Mouse (Mus musculus): ENCODE measurements around the gene Aqp11.
A peak's percentile ranks its signal among the peaks of the same experiment; 100 is the strongest.

The Aqp11 gene

DNA sequence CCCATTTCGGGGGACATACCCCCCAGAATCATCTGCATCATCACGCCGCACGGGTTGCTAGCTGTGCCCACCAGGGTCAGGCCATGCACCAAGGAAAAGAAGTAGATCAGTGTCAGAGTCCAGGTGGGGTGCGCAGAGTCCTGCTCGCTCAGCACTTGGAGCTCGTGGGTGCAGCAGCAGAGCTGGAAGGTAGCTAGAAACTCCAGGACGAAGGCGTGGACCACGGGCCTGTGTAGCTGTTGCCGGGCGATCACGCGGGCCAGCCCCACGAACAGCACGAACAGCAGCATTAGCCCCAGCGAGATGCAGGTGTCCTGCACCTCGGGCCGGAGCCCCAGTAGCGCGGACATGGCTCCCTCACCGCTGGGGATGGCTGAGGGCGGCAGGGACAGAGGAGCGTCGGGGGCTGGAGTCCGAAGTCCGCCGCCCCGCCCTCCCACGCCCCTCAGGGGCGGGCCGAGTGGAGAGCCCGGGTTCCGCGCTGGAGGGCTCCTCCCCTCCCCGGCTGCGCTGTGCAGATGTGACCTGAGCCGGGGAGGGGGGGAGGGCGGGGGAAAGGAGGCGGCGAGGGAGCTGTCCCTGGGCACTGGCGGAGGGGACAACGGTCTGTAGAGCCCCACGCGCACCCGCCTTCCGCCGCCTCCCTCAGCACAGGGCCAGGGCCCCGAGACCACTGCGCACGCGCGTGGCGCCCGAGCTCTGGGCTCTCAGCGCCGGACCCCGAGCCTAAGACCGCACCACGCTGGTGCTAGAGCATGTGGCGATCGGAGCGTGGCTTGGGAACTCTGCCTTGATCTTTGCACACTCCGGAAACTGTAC lies at the start of gene Aqp11:
Aqp11 (minus strand) TSS at position 652 of the 819 bp plus-strand sequence.
- DNase-seq (ENCODE audit: extremely low read depth, insufficient read length, low spot score) = peak; percentile 93

DNA sequence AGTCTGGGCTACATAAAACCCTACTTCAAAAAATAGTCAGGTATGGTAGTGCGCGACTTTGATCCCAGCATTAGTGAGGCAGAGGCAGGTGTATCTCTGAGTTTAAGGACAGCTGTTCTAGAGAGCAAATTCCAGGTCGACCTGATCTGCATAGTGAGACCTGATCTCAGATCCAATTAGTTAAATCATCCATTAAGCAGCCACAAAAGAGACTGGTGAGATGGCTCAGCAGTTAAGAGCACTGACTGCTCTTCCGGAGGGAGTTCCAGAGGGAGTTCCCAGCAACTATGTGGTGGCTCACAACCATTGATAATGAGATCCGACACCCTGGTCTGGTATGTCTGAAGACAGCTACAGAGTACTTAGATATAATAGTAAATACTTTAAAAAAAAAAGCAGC lies 45.4 kb upstream of the Aqp11 start:
- DNase-seq (ENCODE audit: extremely low read depth, insufficient read length, low spot score) = no peak

DNA sequence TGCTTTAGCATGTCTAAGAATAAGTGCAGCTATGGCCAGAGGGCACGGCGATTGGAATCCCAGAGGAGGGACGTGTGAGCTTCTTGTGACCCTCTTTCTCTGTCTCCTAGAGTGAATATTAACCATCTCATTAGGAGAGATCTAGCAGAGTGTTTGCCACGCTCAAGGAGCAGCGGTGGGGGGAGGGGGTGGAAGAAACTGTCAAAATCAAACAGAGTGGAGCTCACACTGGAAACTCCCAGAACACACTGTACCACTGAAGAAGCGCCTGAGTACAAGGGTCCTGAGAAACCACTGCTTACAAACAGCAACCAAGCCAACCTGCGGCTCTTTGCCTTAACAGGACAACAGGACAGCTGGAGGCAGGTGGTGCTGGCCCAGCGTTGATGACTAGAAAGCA lies 43.4 kb upstream of the Aqp11 start:
- DNase-seq (ENCODE audit: extremely low read depth, insufficient read length, low spot score) = no peak

DNA sequence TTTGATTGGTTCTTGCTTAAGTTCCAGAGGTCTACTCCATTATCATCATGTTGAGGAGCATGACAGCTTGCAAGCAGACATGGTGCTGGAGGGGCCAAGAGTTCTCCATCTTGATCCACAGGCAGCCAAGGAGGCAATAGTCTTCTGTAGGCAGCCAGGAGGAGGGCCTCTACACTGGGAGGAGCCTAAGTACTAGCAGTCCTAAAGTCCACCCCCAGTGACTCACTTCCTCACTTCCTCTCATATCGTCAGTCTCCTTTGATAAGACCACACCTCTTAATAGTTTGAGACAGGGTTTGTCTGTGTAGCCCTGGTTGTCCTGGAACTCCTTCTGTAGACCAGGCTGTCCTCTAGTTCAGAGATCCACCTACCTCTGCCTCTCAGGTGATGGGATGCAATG lies 42.7 kb upstream of the Aqp11 start:
- DNase-seq (ENCODE audit: extremely low read depth, insufficient read length, low spot score) = no peak

DNA sequence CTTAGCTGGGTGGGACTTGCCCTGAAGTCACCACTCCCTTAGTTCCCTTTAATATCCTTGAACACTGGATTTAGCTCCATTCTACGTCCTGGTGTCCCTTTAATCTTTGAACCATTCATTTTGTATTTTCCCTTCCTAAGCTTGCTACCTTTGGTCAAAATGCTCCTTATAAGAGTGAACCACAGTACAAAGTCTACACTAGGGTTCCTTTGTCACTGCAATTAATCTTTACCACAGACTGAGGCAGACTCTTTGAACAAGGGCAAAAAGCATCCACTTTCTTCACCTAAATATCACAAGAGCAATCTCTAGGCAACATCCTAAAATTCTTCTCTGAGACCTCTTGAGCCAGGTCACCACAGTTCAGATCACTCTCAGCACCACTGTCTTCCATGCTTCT lies 42.1 kb upstream of the Aqp11 start:
- no peak for DNase-seq (ENCODE audit: extremely low read depth, insufficient read length, low spot score)

DNA sequence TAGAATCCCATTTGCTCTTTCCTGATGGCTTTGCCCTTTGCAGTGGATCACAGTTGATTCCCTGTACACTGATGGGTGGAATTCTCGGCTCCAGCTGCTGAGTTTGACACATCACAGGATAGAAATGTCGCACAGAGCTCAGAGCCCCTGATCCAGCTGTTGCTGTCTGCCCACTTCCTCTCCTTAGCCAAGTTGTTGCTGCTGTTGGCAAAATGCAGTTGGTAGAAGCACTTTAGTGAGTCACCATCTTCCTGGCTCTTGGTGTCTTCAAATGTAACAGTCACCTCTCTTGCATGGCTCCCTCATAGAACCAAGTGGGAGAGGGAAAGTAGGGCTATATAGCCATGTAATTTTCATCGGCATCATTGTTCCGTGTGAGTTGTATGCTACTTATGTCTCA lies 39.1 kb upstream of the Aqp11 start:
- peak; percentile 62 for DNase-seq (ENCODE audit: extremely low read depth, insufficient read length, low spot score)

DNA sequence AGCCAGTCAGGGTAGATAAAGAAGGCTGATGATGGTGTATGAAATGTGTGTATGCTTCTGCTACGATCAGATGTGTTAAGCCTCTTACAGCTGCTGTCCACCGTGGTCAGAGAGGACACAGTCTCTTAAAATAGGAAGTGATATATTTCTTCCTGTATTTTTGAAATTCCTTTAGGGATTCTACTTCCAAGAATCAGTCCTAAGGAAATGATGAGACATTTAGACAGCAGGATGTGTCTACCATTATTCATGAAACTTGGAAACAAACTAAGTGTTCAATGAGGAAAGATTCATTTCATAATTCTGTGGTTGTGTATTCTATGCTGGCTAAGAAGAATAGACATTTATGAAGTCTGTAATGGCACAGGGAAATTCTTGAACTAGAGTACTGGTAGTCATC lies 37.8 kb upstream of the Aqp11 start:
- DNase-seq (ENCODE audit: extremely low read depth, insufficient read length, low spot score) = no peak

DNA sequence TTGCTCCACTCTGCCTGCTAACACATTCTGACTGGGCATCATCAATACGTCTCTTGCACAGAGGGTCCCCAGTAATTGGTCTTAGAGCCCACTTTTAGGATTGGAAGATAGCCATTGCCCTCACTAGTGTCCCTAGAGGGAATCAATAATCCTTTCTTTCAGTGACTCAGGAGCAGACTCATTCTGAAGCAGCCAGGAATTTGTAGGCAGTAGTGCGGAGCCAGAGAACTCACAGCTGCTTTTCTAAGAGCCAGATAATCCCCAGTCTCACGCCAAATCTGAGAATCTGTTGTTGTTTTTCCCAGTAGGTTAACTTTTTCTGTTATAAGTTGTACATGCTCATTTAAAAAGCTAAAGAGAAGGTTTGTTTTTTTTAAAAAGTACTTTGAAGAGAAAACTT lies 37.3 kb upstream of the Aqp11 start:
- DNase-seq (ENCODE audit: extremely low read depth, insufficient read length, low spot score) = no peak

DNA sequence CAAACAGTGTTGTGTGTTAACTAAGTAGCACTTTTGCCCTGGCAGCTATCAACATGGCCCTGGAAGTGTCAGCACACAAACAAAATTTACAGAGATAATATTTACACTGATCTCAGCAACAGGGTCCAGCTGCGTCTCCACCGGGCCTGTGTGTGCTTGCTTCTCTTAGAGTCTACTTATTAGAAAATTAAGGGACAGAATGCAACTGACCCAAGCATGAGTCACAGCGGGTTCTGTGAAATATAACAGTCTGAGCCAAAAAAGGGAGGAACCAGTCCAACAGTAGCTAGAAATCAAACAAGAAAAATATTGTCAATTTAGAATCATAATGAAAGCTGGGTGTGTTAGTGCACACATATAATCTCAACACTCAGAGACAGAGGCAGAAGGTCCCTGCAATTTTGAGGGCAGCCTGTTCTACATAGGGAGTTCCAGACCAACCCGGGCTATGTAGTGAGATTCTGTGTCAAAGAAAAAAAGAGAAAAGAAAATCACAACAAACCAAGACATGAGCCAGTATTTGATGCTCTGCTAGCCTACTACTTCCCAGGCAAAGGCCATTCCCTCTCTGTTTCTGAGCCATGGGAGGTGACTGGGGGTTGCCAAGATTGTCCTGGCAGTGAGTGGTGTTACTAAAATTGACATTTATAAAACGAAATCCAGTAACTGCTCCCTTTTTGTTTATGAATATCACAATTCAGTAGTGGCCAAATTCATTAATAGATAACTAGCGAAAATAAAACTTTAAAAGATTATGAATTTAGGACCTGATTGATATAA lies 32.9 kb upstream of the Aqp11 start:
- no peak for DNase-seq (ENCODE audit: extremely low read depth, insufficient read length, low spot score)

DNA sequence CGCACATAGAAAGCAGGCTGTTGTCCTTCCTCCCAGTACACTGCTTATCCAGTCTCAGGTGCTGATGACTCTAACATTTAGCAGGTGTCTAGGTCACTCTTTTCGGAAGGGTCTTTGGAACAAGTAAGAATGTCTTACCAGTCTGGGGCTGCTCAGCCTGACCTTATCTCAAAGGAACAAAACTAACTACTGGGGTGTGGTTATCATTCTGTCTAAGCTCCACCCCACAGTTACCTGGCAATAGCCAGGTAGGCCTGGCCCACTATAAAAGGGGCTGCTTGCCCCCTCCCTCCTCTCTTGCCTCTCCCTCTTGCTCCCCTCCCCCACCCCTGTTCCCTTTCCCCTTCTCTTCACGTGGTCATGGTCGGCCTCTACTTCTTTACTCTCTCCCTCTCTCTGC lies 30.9 kb upstream of the Aqp11 start:
- no peak for DNase-seq (ENCODE audit: extremely low read depth, insufficient read length, low spot score)

DNA sequence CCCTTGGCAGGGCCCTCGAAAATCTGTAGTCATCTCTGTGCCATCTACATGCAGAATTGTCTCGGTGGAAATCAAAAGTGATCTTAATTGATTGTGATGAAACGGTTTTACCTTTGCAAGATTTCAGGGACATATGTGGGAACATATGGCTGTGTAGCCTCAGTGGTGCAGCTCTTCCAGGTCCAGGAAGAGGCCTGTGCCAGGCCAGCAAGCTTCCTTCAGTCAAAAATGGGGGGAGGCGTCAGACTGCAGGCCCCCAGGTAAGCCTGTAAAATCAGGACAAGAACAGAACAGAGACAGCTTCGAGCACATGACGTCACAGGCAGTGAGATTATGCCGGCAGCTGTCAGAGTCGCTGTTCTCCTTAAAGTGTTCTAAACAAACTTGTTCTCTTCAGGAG lies 29.8 kb upstream of the Aqp11 start:
- DNase-seq (ENCODE audit: extremely low read depth, insufficient read length, low spot score) = no peak

DNA sequence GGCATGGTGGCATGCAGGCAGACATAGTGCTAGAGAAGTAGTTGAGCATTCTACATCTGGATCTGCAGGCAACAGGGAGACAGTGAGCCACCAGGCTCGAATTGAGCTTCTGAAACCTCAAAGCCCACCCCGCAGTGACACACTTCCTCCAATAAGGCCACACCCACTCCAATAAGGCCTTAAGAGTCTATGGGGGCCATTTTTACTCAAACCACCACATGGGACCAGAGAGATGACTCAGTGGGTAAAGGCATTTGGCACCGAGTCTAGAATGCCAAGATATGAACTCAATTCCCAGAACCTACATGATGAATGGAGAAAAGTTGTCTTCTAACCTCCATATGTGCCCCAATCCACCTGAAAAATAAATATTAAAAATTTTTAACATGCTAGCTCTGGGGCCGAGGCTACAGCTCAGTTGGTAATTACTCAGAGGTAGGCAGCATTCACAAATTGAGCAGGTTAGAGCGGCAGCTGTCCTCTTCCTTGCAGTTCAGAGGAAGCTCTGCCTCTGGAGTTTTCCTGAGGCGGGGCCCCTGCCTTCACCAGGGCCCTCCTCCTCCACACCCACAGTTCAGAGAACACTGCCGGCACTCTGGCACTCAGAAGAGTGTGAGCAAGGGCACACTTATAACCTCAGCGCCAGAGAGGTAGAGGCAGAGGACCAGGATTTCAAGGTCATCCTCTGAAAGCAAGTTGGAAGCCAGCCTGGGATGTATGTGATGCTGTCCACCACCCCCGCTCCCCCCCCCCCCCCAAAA lies 28.5 kb upstream of the Aqp11 start:
- DNase-seq (ENCODE audit: extremely low read depth, insufficient read length, low spot score) = peak; percentile 77

DNA sequence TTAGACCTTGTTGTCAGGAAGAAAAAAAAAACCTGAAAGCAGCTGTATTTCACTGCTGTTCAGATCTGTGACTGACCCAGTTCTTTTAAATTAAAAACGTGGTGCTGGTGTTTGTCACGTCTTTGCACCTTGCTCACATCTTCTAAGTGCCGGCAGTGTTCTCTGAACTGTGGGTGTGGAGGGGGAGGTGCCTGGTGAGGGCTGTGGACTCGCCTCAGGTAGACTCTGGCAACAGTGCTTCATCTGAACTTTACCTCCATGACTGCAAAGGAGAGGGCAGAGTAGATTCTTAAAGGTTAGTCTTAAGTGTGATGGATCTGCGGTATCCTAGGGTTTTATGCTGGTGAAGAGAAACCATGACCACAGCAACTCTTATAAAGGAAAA lies 27.9 kb upstream of the Aqp11 start:
- DNase-seq (ENCODE audit: extremely low read depth, insufficient read length, low spot score) = no peak

DNA sequence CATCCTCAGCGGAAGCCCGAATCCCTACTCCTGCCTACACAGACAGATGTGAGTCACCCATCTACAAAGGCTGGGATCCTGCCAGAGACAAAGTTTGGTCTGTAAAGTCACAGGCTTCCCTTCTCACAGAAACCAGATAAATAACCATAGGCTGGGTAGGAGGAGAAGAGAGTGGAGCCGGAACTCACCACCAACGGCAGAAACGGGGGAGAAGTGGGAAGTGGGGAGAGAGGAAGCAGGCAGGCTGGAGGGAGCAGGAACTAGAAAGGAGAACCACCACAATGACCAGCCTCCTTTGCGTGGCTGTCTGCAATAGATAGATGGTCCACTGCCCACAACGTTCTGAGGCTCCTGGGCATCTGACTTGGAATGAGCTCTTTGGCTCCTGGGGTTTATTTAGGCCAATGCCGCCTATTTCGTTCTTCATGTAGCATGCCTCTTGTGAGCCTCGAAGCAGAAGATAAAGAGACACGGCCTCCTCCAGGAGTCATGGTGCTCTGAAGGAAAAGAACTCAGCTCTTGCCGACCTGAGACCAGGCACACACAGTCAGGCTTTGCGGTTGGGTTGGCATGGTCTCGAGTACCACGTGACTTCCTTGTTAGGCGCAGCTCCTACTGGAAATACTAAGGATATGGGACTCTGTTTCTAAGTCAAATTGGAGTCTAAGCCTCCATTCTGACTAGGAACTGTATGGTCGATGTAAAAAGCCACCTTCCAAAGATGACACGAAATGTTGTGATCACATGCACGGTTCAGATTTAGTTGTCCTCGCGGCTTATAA lies 27.3 kb upstream of the Aqp11 start:
- DNase-seq (ENCODE audit: extremely low read depth, insufficient read length, low spot score) = peak; percentile 75

DNA sequence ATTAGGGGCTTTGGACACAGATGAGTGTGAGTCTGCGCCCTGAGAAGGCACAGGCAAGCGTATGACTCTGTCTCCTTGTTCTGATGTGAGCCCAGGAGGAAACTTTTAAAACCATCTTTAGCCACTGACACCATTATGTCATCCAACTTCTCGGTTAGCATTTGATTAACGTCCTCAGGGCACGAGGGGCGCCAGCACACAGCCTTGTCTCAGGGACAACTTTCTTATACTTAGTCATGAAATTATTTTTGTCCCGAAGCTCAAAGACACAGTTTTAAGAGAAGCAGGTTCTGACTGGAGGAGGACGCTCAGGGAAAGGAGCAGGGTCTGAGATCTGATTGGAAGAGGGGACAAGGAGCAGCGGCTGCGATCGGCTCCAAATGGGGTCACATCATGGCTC lies 26.5 kb upstream of the Aqp11 start:
- no peak for DNase-seq (ENCODE audit: extremely low read depth, insufficient read length, low spot score)

DNA sequence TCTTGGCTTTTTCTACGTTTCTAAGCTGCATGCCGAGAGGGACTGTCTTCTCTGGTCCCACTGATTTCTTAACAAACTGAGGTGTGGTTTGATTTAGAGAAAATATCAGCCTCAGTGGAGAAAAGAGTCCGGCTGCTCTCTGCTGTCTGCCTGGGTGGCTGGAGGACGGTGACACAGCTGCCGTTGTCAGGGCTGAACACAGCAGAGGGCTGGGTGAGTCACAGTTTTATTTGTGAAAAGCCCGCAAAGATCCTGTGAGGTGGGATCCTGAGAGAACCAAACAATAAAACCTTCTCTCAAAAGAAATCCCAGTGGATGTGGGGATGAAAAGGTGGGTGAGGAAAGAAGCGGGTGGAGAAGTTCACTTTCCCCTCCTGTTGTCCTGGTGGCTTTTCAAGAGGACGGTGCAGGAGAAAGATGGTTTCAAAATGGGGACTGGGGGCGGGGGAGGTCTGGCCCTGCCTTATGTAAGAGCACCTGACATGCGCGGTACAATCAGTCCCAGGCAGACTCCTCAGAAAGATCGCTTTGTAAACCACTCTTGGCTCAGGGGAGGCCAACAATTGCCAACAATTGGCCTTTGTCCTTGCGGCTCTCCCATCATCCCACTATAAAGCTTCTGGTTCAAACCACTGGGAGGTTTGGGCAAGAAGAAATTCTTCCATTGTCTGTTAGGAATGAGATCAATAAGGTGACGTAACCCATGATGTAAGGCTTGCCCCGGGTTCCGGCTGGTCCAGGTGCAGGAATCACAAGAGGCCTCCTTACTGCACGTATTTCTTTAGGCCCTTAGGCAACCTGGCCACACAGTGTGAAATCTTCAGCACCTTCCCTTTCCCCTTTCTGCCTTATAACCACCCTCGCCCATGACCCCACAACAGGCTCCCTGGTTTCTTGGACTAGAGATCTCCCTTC lies 19.1 kb upstream of the Aqp11 start:
- peak; percentile 69 for DNase-seq (ENCODE audit: extremely low read depth, insufficient read length, low spot score)

DNA sequence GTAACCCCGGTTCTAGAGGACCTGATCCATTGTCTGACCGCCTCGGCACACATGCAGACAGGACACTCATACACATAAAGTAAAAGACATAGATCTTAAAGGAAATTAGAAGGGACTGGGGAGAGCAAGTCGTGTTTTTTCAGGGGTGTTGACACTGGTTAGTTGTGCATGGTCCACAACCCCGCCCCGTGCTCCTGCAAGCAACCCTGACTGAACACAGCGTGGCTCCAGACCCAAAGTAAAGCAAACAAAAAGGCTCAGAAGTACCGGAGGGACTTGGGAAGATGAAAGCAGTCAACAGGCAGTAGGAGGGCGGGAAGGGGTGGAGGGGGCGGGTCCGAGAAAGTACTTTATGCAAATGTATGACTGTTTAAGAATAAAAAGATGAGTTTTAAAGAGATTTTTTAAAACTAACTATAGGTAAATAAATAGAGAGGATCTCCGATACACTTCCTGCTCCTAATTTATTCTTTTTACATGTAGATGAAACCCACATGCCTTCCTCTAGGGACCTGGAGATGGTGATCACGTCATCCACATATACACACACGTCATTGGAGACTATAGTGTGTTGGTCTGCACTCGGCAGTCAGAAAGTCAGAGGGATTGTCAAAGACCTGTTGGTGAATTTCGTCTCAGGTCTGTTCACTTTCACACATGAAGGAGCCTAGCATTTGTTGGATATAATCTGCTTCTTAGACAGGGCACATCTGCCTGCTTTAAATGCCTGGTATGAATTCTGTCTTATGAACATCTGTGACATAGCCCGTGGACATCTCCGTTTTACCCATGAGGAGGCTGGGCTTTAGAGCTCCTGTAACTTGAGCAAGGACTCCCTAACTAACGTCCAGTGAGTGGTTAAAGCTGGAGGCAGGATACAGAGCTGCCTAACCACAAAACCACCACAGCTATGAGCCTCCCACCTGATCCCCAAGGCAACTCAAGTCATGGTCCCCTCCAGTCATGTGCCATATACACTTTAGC lies 11.4 kb upstream of the Aqp11 start:
- DNase-seq (ENCODE audit: extremely low read depth, insufficient read length, low spot score) = peak; percentile 88

DNA sequence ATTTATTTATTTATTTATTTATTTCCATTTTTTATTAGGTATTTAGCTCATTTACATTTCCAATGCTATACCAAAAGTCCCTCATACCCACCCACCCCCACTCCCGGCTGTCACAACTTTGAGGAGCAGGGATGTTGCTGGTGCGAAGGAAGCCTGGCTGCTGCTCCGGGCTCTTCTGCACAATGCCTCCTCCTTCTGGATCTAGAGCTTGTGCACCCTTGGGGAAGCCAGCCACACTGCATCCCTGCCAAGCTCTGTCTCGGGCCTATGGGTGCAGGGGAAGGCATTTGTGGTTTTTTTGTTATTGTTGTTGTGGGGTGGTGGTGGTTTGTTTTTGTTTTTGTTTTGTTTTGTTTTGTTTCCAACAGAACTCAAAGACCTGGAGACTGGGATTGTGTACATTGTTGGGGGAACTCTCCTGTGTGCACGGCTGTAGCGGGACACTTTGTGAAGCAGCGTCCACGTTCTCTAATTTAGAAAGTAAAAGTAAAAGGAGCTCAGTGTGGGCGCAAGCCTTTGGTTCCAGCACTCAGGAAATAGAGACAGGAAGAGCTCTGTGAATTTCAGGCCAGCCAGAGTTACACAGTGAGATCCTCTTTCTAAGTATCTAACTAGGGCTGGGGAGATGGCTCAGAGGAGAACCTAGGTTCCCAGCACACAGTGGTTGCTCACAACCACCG lies 10.6 kb upstream of the Aqp11 start:
- DNase-seq (ENCODE audit: extremely low read depth, insufficient read length, low spot score) = peak; percentile 68
